Mouse (Mus musculus): ENCODE measurements around the gene Ssh3. TPM values are rescaled to one million over a fixed set of nuclear protein-coding genes. Genes with fewer than 3 reads are reported as not detected.

Gene Ssh3
- polyA plus RNA-seq, 1 experiment from 2014 or later, result 2.1 TPM

DNA sequence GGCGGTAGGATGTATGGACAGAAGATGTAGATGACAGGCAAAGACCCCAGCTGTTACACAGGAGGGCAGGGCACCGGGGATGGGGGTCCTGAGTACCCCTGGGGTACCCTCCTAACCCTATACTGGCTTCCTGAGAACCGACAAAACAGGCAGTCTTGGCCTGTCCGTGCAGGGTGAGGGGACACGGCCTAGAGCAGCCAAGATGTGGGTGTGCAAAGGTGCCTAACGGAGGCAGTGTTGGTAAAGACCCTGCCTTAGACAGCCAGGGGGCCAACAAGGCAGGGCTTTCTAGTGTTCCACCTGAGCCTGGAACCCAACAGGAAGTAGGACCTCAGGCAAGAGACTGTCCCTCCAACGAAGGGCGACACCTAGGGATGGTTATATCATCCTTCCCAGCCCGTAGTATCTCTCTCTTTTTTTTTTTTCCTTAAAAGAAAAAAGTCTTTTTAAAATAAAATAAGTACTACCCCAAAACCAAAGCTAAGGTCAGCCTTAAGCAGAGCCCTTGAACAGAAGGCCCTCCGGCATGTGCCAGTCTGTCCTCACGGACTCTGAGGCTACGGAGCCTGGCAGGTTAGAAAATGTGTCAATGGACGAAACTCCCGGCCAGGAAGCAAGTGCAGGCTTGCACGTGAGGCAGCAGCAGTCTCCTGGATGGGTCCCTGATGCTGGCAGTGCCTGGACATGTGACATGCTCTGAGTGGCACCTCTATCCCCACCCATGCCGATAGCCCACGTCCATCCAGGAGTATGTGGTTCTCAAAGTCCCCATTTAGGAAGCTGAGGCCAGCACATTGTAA lies 29.5 kb upstream of the Ssh3 start:
- WGBS, result 90% methylated on average over 17 of the region's 17 CpGs
- Histone ChIP-seq H3K9me3 (ENCODE audit: control insufficient read depth, low read length) (no peaks in the 10 kb centered on the region), H3K27ac (ENCODE audit: low read depth, low read length) (no peak overlapping the region), H3K27me3 (ENCODE audit: control insufficient read depth, insufficient read depth, low read length) (no peaks in the 10 kb centered on the region), H3K36me3 (ENCODE audit: control insufficient read depth, insufficient read depth, low read length) (0 out of 2 replicates have a peak, but pooled peaks cover 2% of the 10 kb centered on the region), H3K4me2 (no peak overlapping the region), H3K9ac (ENCODE audit: low read length) (no peak overlapping the region), H3K4me3 (ENCODE audit: low read depth, low read length) (no peak overlapping the region), H3K4me1 (ENCODE audit: control insufficient read depth, insufficient read depth, low read length) (peaks cover 17% of the 10 kb centered on the region)
- ATAC-seq (ENCODE audit: low FRiP score), result no peak
- peak; percentile 53 for DNase-seq (ENCODE audit: low spot score, missing footprints)

DNA sequence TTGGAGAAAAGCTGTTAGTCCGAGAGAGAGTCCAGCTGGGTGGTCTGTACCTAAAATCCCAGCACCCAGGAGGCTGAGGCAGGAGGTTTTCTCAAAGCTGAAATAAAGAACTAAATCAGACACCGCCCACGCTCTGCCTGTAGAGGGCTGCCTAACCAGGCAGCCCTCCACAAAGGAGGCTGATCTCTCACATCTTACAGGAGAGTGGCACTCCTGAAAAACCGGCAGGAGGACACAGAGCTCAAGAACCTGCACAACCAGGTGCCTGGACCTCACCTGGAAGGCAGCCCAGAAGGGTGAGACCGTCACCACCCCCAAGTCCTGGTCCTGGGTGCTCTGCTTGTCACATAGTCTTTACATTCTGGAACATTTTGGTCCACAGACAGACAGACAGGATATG lies 28.9 kb upstream of the Ssh3 start:
- H3K27ac ChIP-seq (ENCODE audit: low read depth, low read length), result no peak overlapping the region
- H3K9ac ChIP-seq (ENCODE audit: low read length), result no peak overlapping the region
- WGBS, result 91% methylated on average over 5 of the region's 5 CpGs
- H3K27me3 ChIP-seq (ENCODE audit: control insufficient read depth, insufficient read depth, low read length), result no peaks in the 10 kb centered on the region
- H3K4me3 ChIP-seq (ENCODE audit: low read depth, low read length), result no peak overlapping the region
- DNase-seq (ENCODE audit: low spot score, missing footprints) (peak; percentile 10), ATAC-seq (ENCODE audit: low FRiP score) (no peak)
- H3K36me3 ChIP-seq (ENCODE audit: control insufficient read depth, insufficient read depth, low read length), result peaks cover 2% of the 10 kb centered on the region; the same call in 1 of the 2 replicates
- H3K4me2 ChIP-seq, result no peak overlapping the region
- no peaks in the 10 kb centered on the region for H3K9me3 ChIP-seq (ENCODE audit: control insufficient read depth, low read length)
- H3K4me1 ChIP-seq (ENCODE audit: control insufficient read depth, insufficient read depth, low read length), result peaks cover 17% of the 10 kb centered on the region

DNA sequence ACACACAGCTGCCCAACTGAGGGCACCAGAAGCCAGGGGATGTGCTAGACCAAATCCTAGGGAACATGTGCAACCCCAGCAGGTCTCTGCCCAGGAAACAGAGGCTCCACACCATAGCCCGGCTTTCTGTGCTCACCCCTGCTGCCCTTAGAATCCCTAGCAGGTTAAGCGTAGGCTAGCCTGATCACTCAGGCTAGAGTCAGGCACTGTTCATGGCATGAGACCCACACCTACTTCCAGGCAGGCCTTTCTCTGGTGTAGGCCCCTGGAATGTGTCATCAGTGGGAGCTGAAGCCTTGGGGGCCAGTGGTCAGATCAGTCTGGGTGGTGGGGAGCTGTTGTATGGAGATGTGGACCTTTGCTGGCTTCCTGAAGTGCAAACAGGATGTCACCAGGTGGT lies 27.6 kb upstream of the Ssh3 start:
- peaks cover 7% of the 10 kb centered on the region for H3K4me1 ChIP-seq (ENCODE audit: control insufficient read depth, insufficient read depth, low read length)
- ATAC-seq (ENCODE audit: low FRiP score), result no peak
- peaks cover 7% of the 10 kb centered on the region for H3K36me3 ChIP-seq (ENCODE audit: control insufficient read depth, insufficient read depth, low read length)
- H3K4me2 ChIP-seq, result no peak overlapping the region
- no peak overlapping the region for H3K27ac ChIP-seq (ENCODE audit: low read depth, low read length)
- H3K9ac ChIP-seq (ENCODE audit: low read length), result no peak overlapping the region
- no peaks in the 10 kb centered on the region for H3K9me3 ChIP-seq (ENCODE audit: control insufficient read depth, low read length)
- DNase-seq (ENCODE audit: low spot score, missing footprints), result no peak
- no peak overlapping the region for H3K4me3 ChIP-seq (ENCODE audit: low read depth, low read length)
- H3K27me3 ChIP-seq (ENCODE audit: control insufficient read depth, insufficient read depth, low read length), result no peaks in the 10 kb centered on the region
- WGBS, result 85% methylated on average over 2 of the region's 2 CpGs

DNA sequence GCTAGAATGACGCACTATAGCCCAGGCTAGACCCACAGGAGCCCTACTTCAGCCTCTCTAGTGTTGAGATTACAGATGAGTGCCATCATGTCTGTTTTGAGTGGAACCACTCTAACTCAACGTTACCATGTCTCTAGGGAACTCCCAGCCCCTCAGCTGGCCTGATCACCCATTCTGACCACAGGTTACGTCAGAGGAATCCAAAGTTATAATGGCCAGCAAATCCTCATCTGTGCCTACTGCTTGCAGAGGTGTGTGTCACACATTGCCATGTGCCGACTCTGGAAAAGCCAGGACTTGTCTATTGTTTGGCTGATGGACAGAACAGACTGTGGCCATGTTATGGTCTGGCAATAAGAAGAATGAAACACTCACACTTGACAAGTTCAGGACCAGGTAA lies 26.4 kb upstream of the Ssh3 start:
- no peak overlapping the region for H3K9ac ChIP-seq (ENCODE audit: low read length)
- H3K36me3 ChIP-seq (ENCODE audit: control insufficient read depth, insufficient read depth, low read length), result peaks cover 7% of the 10 kb centered on the region
- H3K4me2 ChIP-seq, result no peak overlapping the region
- no peak overlapping the region for H3K4me3 ChIP-seq (ENCODE audit: low read depth, low read length)
- H3K27me3 ChIP-seq (ENCODE audit: control insufficient read depth, insufficient read depth, low read length), result no peaks in the 10 kb centered on the region
- H3K4me1 ChIP-seq (ENCODE audit: control insufficient read depth, insufficient read depth, low read length), result peaks cover 2% of the 10 kb centered on the region; the same call in 1 of the 2 replicates
- no peaks in the 10 kb centered on the region for H3K9me3 ChIP-seq (ENCODE audit: control insufficient read depth, low read length)
- ATAC-seq (ENCODE audit: low FRiP score), result no peak
- no peak for DNase-seq (ENCODE audit: low spot score, missing footprints)
- WGBS, result 88% methylated on average over 4 of the region's 4 CpGs
- no peak overlapping the region for H3K27ac ChIP-seq (ENCODE audit: low read depth, low read length)

DNA sequence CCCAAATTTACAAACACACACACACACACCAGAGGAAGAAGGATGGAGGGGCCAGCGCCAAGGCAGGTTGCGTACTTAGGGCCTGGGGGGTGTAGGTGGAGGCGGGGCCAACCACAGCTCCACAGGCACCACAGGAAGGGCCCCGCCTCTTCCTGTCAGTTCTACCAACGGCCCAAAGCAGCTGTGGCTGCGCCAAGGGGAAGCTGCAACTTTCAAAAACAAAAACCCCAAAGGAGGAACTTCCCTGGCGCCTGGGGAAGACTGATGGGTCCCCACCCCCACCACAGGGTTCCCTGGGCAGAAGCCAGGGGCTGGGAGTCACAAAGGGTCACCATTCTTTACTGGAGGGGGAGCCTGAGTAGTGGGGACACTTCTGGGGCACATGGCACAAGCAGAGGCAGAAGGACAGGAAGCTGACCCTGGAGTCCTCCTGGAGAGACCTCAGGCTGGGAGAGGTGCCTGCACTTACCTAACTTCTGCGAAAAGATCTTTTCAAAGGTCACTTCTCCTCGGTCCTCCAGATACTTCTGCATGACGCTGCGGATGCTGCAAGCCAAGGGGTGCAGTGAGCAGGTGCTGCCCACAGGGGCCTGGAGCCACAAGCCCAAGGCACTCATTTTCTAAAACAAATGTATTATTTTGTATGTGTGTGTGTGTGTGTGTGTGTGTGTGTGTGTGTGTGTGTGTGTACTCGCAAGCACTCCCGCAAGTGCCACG lies 25.6 kb upstream of the Ssh3 start:
- Histone ChIP-seq H3K9me3 (ENCODE audit: control insufficient read depth, low read length) (no peaks in the 10 kb centered on the region), H3K4me3 (ENCODE audit: low read depth, low read length) (no peak overlapping the region), H3K9ac (ENCODE audit: low read length) (no peak overlapping the region), H3K4me2 (no peak overlapping the region), H3K27ac (ENCODE audit: low read depth, low read length) (no peak overlapping the region), H3K27me3 (ENCODE audit: control insufficient read depth, insufficient read depth, low read length) (no peaks in the 10 kb centered on the region), H3K36me3 (ENCODE audit: control insufficient read depth, insufficient read depth, low read length) (peaks cover 11% of the 10 kb centered on the region), H3K4me1 (ENCODE audit: control insufficient read depth, insufficient read depth, low read length) (no peaks in the 10 kb centered on the region)
- DNase-seq (ENCODE audit: low spot score, missing footprints) (no peak), ATAC-seq (ENCODE audit: low FRiP score) (no peak)
- WGBS, result 70% methylated on average over 14 of the region's 14 CpGs

DNA sequence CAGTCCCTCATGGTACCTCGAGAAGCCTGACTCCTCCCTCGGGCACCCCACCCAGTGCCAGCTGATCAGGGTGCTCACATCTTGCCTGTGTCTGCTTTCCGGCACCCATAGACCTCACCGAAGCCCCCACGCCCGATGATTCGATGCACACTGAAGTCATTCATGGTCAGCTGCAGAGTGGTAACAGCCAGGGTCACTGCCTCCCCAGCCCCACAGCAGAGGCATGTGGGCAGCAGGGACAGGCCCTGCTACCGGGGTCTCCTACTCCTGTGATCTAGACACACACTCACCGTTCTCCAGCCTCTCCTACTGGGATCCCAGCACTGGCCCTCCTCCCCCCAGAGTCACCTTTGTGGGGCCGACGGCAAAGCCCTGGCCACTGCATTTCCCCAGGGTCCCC lies 22.2 kb upstream of the Ssh3 start:
- no peak overlapping the region for H3K9ac ChIP-seq (ENCODE audit: low read length)
- 95% methylated on average over 11 of the region's 11 CpGs for WGBS
- no peaks in the 10 kb centered on the region for H3K4me1 ChIP-seq (ENCODE audit: control insufficient read depth, insufficient read depth, low read length)
- DNase-seq (ENCODE audit: low spot score, missing footprints) (no peak), ATAC-seq (ENCODE audit: low FRiP score) (no peak)
- no peak overlapping the region for H3K4me2 ChIP-seq
- H3K36me3 ChIP-seq (ENCODE audit: control insufficient read depth, insufficient read depth, low read length), result peaks cover 31% of the 10 kb centered on the region
- no peaks in the 10 kb centered on the region for H3K9me3 ChIP-seq (ENCODE audit: control insufficient read depth, low read length)
- no peak overlapping the region for H3K27ac ChIP-seq (ENCODE audit: low read depth, low read length)
- H3K27me3 ChIP-seq (ENCODE audit: control insufficient read depth, insufficient read depth, low read length), result no peaks in the 10 kb centered on the region
- H3K4me3 ChIP-seq (ENCODE audit: low read depth, low read length), result no peak overlapping the region

DNA sequence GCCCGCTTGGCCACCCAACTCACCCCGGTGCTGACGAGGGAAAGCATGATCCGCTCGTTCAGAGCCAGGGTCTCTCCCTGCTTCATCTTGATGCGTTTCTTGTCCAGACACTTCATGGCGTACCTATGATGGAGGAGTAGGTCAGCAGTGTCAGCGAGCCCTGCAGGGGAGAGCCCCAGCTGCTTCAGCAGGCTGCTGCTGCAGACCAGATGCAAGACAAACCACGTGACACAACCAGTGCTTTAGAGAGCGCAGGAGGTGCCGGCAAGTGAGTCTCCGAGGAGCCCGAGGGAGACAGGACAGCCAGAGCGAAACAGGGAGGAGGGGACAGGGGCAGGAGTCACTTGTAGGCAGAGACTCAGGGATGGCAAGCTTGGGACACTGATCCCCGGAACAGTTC lies 21.8 kb upstream of the Ssh3 start:
- ATAC-seq (ENCODE audit: low FRiP score) (no peak), DNase-seq (ENCODE audit: low spot score, missing footprints) (no peak)
- Histone ChIP-seq H3K27me3 (ENCODE audit: control insufficient read depth, insufficient read depth, low read length) (no peaks in the 10 kb centered on the region), H3K4me3 (ENCODE audit: low read depth, low read length) (no peak overlapping the region), H3K36me3 (ENCODE audit: control insufficient read depth, insufficient read depth, low read length) (peaks cover 32% of the 10 kb centered on the region), H3K9me3 (ENCODE audit: control insufficient read depth, low read length) (no peaks in the 10 kb centered on the region), H3K4me1 (ENCODE audit: control insufficient read depth, insufficient read depth, low read length) (no peaks in the 10 kb centered on the region), H3K27ac (ENCODE audit: low read depth, low read length) (no peak overlapping the region), H3K9ac (ENCODE audit: low read length) (no peak overlapping the region), H3K4me2 (no peak overlapping the region)
- WGBS, result 76% methylated on average over 15 of the region's 15 CpGs

DNA sequence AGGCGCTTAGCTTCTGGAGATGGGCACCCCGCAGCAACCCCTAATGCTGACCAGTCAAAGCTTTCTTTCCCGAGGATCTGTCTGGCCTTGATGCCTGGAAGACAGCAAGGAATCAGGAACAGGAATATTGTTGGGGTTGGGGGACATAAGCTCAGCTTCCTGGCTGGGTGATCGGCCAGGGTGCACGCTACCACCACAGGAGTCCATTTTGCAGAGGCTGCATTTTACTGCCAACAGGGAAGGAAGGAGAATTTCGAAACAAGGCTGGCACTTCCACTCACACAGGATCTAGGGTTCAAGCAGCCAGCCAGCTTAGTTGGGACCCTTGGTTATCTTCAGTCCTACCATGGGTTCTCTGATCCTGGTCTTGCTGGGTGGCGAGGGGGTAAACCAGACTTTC lies 14.7 kb upstream of the Ssh3 start:
- 53% methylated on average over 7 of the region's 7 CpGs for WGBS
- peaks cover 2% of the 10 kb centered on the region; the same call in 1 of the 2 replicates for H3K9me3 ChIP-seq (ENCODE audit: control insufficient read depth, low read length)
- ATAC-seq (ENCODE audit: low FRiP score) (no peak; the same call in 1 of the 2 replicates), DNase-seq (ENCODE audit: low spot score, missing footprints) (no peak)
- no peak overlapping the region for H3K27ac ChIP-seq (ENCODE audit: low read depth, low read length)
- peaks cover 20% of the 10 kb centered on the region for H3K36me3 ChIP-seq (ENCODE audit: control insufficient read depth, insufficient read depth, low read length)
- H3K27me3 ChIP-seq (ENCODE audit: control insufficient read depth, insufficient read depth, low read length), result peaks cover 3% of the 10 kb centered on the region
- peaks cover 2% of the 10 kb centered on the region; the same call in 1 of the 2 replicates for H3K4me1 ChIP-seq (ENCODE audit: control insufficient read depth, insufficient read depth, low read length)
- H3K4me2 ChIP-seq, result peak overlapping the region; percentile 82; the same call in 1 of the 2 replicates
- H3K9ac ChIP-seq (ENCODE audit: low read length), result no peak overlapping the region
- H3K4me3 ChIP-seq (ENCODE audit: low read depth, low read length), result peak overlapping the region; percentile 64
